Mouse (Mus musculus): ENCODE results near the gene Dgka. TPM values are rescaled to one million over a fixed set of nuclear protein-coding genes. Genes with fewer than 3 reads are reported as not detected.
A peak's percentile ranks its signal among the peaks of the same experiment; 100 is the strongest.

The Dgka gene
- polyA plus RNA-seq (2015; fragmentation: Nextera tagmentation; extraction: Ambion mirVana) = 2.5 and 2.9 TPM in 2 replicates

- 29% methylated on average over 18 of the region's 18 CpGs for WGBS (ENCODE audit: insufficient replicate concordance)
- DNase-seq (peak; percentile 21), ATAC-seq (no peak)
- H3K36me3 ChIP-seq (replicated peaks; ENCODE audit: insufficient read depth, low read length) = no peaks in the 10 kb centered on the region
- H3K4me2 ChIP-seq (ENCODE audit: low read depth, low read length) = peak within 1 kb of the TSS; percentile 76
- peak within 1 kb of the TSS; percentile 71 for H3K9ac ChIP-seq (replicated peaks)
- peak within 1 kb of the TSS; percentile 60 for H3K4me3 ChIP-seq (ENCODE audit: low read depth, low read length)
- H3K9me3 ChIP-seq (ENCODE audit: low read length) = no peaks in the 10 kb centered on the region
- peaks cover 6% of the 10 kb centered on the region; the same call in 1 of the 2 replicates for H3K27me3 ChIP-seq (ENCODE audit: insufficient read depth, low read length)
- peaks cover 34% of the 10 kb centered on the region for H3K4me1 ChIP-seq (ENCODE audit: insufficient read depth)
- peak within 1 kb of the TSS; percentile 91 for H3K27ac ChIP-seq (ENCODE audit: low read depth)
- TF ChIP-seq CTCF (IDR thresholded peaks at IDR 0.05; ENCODE audit: low read depth) (peak; percentile 40; the same call in 1 of the 2 replicates), EP300 (IDR thresholded peaks at IDR 0.05; ENCODE audit: low read depth) (no peak)
Observed at GRCm38 (mm10) chr10:128744680-128745601, at the start of gene Dgka. Gene Dgka, minus strand, starts transcription at chr10:128744855.

- Histone ChIP-seq H3K4me1 (ENCODE audit: insufficient read depth) (no peaks in the 10 kb centered on the region; the same call in 1 of the 2 replicates), H3K4me2 (ENCODE audit: low read depth, low read length) (no peak overlapping the region), H3K9me3 (ENCODE audit: low read length) (no peaks in the 10 kb centered on the region), H3K27ac (ENCODE audit: low read depth) (no peak overlapping the region), H3K4me3 (ENCODE audit: low read depth, low read length) (no peak overlapping the region), H3K9ac (replicated peaks) (no peak overlapping the region), H3K36me3 (replicated peaks; ENCODE audit: insufficient read depth, low read length) (peaks cover 16% of the 10 kb centered on the region; the same call in 1 of the 2 replicates), H3K27me3 (ENCODE audit: insufficient read depth, low read length) (no peaks in the 10 kb centered on the region)
- ATAC-seq (no peak), DNase-seq (no peak)
- WGBS (ENCODE audit: insufficient replicate concordance) = 66% methylated on average over 5 of the region's 5 CpGs
- no peak for TF ChIP-seq EP300 (IDR thresholded peaks at IDR 0.05; ENCODE audit: low read depth)
- no peak for TF ChIP-seq CTCF (IDR thresholded peaks at IDR 0.05; ENCODE audit: low read depth)
Observed at GRCm38 (mm10) chr10:128794391-128794790, 49.7 kb upstream of the Dgka start.

- H3K4me1 ChIP-seq (ENCODE audit: insufficient read depth) = no peaks in the 10 kb centered on the region; the same call in 1 of the 2 replicates
- H3K4me3 ChIP-seq (ENCODE audit: low read depth, low read length) = no peak overlapping the region
- DNase-seq = no peak
- H3K36me3 ChIP-seq (replicated peaks; ENCODE audit: insufficient read depth, low read length) = peaks cover 10% of the 10 kb centered on the region; the same call in 1 of the 2 replicates
- H3K27ac ChIP-seq (ENCODE audit: low read depth) = no peak overlapping the region
- H3K9me3 ChIP-seq (ENCODE audit: low read length) = no peaks in the 10 kb centered on the region
- no peaks in the 10 kb centered on the region for H3K27me3 ChIP-seq (ENCODE audit: insufficient read depth, low read length)
- 84% methylated on average over 1 of the region's 1 CpGs for WGBS (ENCODE audit: insufficient replicate concordance)
- no peak for ATAC-seq
- H3K4me2 ChIP-seq (ENCODE audit: low read depth, low read length) = no peak overlapping the region
- no peak for TF ChIP-seq CTCF (IDR thresholded peaks at IDR 0.05; ENCODE audit: low read depth)
- no peak for TF ChIP-seq EP300 (IDR thresholded peaks at IDR 0.05; ENCODE audit: low read depth)
- no peak overlapping the region for H3K9ac ChIP-seq (replicated peaks)
Observed at GRCm38 (mm10) chr10:128793258-128793657, 48.6 kb upstream of the Dgka start.

GRCm38 (mm10) chr10:128792041-128792440 is 47.4 kb upstream of the Dgka start:
- H3K9ac ChIP-seq (replicated peaks) = no peak overlapping the region
- no peaks in the 10 kb centered on the region for H3K9me3 ChIP-seq (ENCODE audit: low read length)
- H3K36me3 ChIP-seq (replicated peaks; ENCODE audit: insufficient read depth, low read length) = peaks cover 10% of the 10 kb centered on the region; the same call in 1 of the 2 replicates
- no peak overlapping the region for H3K4me2 ChIP-seq (ENCODE audit: low read depth, low read length)
- H3K4me3 ChIP-seq (ENCODE audit: low read depth, low read length) = no peak overlapping the region
- H3K4me1 ChIP-seq (ENCODE audit: insufficient read depth) = no peaks in the 10 kb centered on the region; the same call in 1 of the 2 replicates
- DNase-seq (no peak), ATAC-seq (no peak)
- peak; percentile 29 for TF ChIP-seq CTCF (IDR thresholded peaks at IDR 0.05; ENCODE audit: low read depth)
- TF ChIP-seq EP300 (IDR thresholded peaks at IDR 0.05; ENCODE audit: low read depth) = no peak
- no peak overlapping the region for H3K27ac ChIP-seq (ENCODE audit: low read depth)
- no peaks in the 10 kb centered on the region for H3K27me3 ChIP-seq (ENCODE audit: insufficient read depth, low read length)

- peak; percentile 58 for DNase-seq
- H3K36me3 ChIP-seq (replicated peaks; ENCODE audit: insufficient read depth, low read length) = 0 out of 2 replicates have a peak, but pooled peaks cover 3% of the 10 kb centered on the region
- peak within 1 kb of the TSS; percentile 36 for H3K4me3 ChIP-seq (ENCODE audit: low read depth, low read length)
- 58% methylated on average over 7 of the region's 7 CpGs for WGBS (ENCODE audit: insufficient replicate concordance)
- peak within 1 kb of the TSS; percentile 74 for H3K27ac ChIP-seq (ENCODE audit: low read depth)
- TF ChIP-seq CTCF (IDR thresholded peaks at IDR 0.05; ENCODE audit: low read depth) = no peak
- TF ChIP-seq EP300 (IDR thresholded peaks at IDR 0.05; ENCODE audit: low read depth) = no peak
- H3K9me3 ChIP-seq (ENCODE audit: low read length) = no peaks in the 10 kb centered on the region
- no peaks in the 10 kb centered on the region; the same call in 1 of the 2 replicates for H3K4me1 ChIP-seq (ENCODE audit: insufficient read depth)
- peak within 1 kb of the TSS; percentile 62 for H3K4me2 ChIP-seq (ENCODE audit: low read depth, low read length)
- peak within 1 kb of the TSS; percentile 59 for H3K9ac ChIP-seq (replicated peaks)
- H3K27me3 ChIP-seq (ENCODE audit: insufficient read depth, low read length) = no peaks in the 10 kb centered on the region
- ATAC-seq = peak; percentile 92
Observed at GRCm38 (mm10) chr10:128790398-128791124, 45.9 kb upstream of the Dgka start, which contains the start of gene Mmp19. Gene Mmp19, plus strand, starts transcription at chr10:128790910.

- Histone ChIP-seq H3K27me3 (ENCODE audit: insufficient read depth, low read length) (no peaks in the 10 kb centered on the region), H3K9me3 (ENCODE audit: low read length) (no peaks in the 10 kb centered on the region; the same call in 1 of the 2 replicates), H3K4me3 (ENCODE audit: low read depth, low read length) (no peak overlapping the region), H3K27ac (ENCODE audit: low read depth) (peak overlapping the region; percentile 93), H3K4me2 (ENCODE audit: low read depth, low read length) (no peak overlapping the region; the same call in 1 of the 2 replicates), H3K9ac (replicated peaks) (no peak overlapping the region), H3K4me1 (ENCODE audit: insufficient read depth) (peaks cover 13% of the 10 kb centered on the region), H3K36me3 (replicated peaks; ENCODE audit: insufficient read depth, low read length) (no peaks in the 10 kb centered on the region)
- no peak for DNase-seq
- ATAC-seq = no peak
- WGBS (ENCODE audit: insufficient replicate concordance) = 59% methylated on average over 1 of the region's 1 CpGs
- TF ChIP-seq CTCF (IDR thresholded peaks at IDR 0.05; ENCODE audit: low read depth) (no peak), EP300 (IDR thresholded peaks at IDR 0.05; ENCODE audit: low read depth) (no peak)
Observed at GRCm38 (mm10) chr10:128780200-128780599, 35.5 kb upstream of the Dgka start.

Data from liver, postnatal 0 days (tissue).